Mouse (Mus musculus) cerebellum, adult 2 months (tissue): ENCODE data around the gene Spats2.

Experiments
- CTCF ChIP-seq: fragments of 200-500 bp; IDR thresholded peaks from 2 replicates; pipeline ENCODE4 v1.5.1; 2011; ENCODE audit warnings: low read depth, mild to moderate bottlenecking, control low read depth, low read length, moderate library complexity, borderline replicate concordance; ENCODE audit not compliant: insufficient read depth
- POLR2A ChIP-seq: fragments of 200-500 bp; IDR thresholded peaks from 2 replicates; pipeline ENCODE4 v1.6.1; 2011; ENCODE audit warnings: low read length, control low read depth, borderline replicate concordance; ENCODE audit not compliant: insufficient read depth

DNA sequence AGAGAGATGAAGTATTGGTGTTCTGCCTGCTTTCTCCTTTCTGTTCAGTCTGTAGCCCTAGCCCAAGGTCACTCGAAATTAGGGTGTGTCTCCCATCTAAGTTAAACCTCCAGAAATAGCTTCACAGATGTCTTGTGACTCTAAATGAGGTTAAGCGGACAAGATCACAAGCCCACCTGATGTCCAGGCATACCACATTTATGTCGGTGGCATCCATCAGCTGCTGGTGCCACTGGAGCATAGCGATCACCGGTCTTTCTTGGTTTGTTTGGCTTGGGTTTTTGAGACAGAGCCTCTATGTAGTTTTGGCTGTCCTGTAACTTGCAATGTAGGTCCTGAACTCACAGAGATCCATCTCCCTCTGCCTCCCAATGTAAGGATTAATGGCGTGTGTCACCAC lies 128.1 kb downstream of the Spats2 start:
- TF ChIP-seq POLR2A (no peak), CTCF (no peak)
